Mouse (Mus musculus) kidney, postnatal 4 days (tissue): Measurements from ENCODE around the gene Phf7.

Experiments used
- DNase-seq, 2 experiments: peaks; one replicate each; pipeline ENCODE4 v3.0.0; 2021; ENCODE audit warnings: mixed read lengths in 2 of 2

Phf7 gene

GRCm38 (mm10) chr14:31251084-31251604 is at the start of gene Phf7, which contains the start of gene Bap1:
Phf7 (minus strand) TSS chr14:31251317.
Bap1 (plus strand) TSS chr14:31251450.
- peak; percentile 97 to 98 for DNase-seq

- DNase-seq, result no peak
Observed at GRCm38 (mm10) chr14:31285728-31286127, 34.6 kb upstream of the Phf7 start.

- DNase-seq, result peak; percentile 92
Observed at GRCm38 (mm10) chr14:31272164-31272563, 21.0 kb upstream of the Phf7 start.

DNA sequence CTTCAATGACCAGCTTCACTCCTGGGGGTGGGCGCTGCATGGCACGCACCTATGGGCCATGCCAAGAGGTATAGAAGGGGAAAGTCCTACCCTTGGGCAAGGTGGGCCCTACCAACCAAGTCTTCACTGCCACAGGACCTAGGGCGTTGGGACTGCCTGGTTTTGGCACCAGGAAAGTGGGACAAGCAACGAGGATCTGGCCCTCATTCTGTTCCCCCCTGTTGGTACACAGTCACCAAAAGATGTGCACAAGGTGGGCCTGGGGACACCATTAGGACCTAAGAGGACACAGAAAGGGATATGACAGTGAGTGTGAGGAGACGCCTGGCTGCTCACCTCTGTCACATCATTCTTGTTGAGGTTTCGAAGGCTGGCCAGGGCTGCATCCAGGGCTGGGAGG is 20.0 kb upstream of the Phf7 start:
- no peak for DNase-seq

GRCm38 (mm10) chr14:31269456-31270100 is 18.5 kb upstream of the Phf7 start:
- peak; percentile 84 to 91 for DNase-seq

DNA sequence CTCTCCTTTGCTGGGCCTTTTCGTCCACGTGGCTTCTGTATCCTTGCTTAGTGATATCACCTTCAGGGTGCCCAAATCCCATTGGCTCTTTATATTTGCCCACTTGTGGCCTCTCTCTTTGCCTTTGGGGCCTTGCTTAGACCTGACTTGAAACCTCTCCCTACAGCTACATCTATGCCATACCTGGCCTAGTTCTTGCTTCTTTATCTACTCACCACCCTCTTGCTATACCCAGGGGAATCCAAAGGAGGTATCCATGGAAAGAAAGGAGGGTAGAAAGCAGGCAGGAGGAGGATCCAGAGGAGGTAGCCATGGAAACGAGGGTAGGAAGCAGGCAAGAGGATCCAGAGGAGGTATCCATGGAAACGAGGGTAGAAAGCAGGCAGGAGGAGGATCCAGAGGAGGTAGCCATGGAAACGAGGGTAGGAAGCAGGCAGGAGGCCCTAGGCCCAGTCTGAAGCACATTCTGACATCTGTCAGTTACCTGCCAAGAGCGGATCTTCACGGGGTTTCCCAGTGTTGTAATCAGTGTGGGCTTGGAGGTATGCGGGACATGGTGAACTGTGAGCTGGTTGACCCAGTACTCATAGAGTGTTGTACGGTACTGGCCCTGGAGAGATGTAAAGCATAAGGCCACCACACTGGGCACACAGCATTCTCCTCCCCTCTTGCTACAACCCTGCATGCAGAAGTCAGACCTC is 17.3 kb upstream of the Phf7 start:
- no peak for DNase-seq

- DNase-seq, result no peak
Observed at GRCm38 (mm10) chr14:31267649-31268048, 16.5 kb upstream of the Phf7 start.

GRCm38 (mm10) chr14:31260932-31261331 is 9.8 kb upstream of the Phf7 start:
- DNase-seq, result no peak

DNA sequence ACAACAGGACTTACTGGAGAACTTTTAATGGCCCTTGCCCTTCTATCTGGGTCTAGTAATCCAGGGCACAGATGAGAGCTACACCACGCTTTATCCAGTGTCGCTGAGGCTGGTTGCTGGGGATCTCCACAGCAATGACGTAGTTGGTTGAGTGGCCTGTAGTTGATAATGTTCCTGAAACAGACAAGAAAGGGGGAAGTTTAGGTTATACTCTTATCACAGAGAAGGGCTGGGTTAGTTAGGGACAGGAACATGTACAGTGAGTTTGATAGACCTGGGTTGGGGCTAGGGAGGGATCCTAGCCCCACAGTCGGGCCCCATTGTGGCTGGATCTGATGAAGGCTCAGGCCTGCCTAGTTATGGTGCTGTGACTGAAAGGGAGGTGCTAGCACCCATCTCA is 9.3 kb upstream of the Phf7 start:
- DNase-seq, result no peak

DNA sequence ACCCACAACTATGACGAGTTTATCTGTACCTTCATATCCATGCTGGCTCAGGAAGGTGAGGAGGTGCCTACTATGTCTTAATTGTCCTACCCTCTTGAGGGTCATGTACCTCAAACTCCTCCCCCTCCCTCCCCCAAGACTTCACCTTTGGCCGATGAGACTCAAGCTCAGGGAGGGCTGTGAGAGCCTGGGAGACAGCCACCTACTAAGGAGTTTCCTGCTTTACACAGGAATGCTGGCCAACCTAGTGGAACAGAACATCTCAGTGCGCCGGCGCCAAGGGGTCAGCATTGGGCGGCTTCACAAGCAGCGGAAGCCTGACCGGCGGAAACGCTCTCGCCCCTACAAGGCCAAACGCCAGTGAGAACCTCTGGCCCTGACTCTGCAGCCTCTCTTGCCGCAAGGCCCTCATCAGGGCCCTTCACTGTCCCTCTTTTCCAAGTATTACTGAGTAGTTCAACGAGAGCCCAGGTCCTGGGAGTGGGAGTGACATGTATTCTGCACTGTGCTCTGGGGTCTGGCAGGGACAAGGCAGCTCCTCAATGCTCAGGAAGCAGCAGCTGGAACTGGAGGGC is 7.4 kb upstream of the Phf7 start:
- DNase-seq, result peak in 1 of 2 experiments; percentile 29

- no peak for DNase-seq
Observed at GRCm38 (mm10) chr14:31252091-31252490, 974 bp upstream of the Phf7 start.

- no peak for DNase-seq
Observed at GRCm38 (mm10) chr14:31251626-31252025, 509 bp upstream of the Phf7 start.

DNA sequence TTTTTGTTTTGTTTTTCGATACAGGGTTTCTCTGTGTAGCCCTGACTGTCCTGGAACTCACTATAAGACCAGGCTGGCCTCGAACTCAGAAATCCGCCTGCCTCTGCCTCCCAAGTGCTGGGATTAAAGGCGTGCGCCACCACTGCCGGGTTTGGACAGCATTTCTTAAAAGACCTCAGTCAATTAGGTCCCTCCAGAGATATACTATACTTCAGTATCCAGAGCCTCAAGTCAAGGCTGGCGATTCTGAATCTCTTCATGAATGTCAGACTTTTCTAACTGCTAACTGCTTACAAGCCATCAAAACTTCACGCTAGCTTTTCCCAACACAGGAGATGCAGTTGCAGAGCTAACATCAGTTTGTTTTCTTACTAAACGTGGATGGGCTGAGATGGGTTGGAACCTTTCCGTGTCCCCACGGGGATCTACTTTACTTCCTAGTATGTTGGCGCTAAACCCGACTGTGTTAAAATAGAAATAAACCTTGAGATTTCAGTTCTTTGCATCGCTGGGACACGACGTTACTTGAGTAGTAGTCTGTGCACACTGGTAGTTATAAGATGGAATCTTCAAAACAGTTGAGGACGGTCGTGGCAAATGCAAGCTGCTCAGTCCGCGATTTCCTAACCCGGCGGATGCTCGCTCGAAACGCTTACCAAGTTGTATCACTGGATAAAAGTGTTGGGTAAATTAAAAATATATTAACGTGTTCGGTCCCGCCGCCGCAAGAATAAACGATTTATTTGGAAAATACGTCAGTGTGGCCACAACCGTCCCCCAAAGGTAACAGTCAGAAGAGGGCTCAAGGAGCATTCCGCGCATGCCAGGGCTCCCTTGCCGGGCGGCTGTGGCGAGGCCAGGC is 664 bp downstream of the Phf7 start:
- no peak for DNase-seq

GRCm38 (mm10) chr14:31248396-31248795 is 2.7 kb downstream of the Phf7 start:
- DNase-seq, result no peak

- no peak for DNase-seq
Observed at GRCm38 (mm10) chr14:31245946-31246345, 5.2 kb downstream of the Phf7 start.

GRCm38 (mm10) chr14:31244777-31245176 is 6.3 kb downstream of the Phf7 start:
- no peak for DNase-seq

GRCm38 (mm10) chr14:31240528-31240927 is 10.6 kb downstream of the Phf7 start:
- DNase-seq, result no peak

DNA sequence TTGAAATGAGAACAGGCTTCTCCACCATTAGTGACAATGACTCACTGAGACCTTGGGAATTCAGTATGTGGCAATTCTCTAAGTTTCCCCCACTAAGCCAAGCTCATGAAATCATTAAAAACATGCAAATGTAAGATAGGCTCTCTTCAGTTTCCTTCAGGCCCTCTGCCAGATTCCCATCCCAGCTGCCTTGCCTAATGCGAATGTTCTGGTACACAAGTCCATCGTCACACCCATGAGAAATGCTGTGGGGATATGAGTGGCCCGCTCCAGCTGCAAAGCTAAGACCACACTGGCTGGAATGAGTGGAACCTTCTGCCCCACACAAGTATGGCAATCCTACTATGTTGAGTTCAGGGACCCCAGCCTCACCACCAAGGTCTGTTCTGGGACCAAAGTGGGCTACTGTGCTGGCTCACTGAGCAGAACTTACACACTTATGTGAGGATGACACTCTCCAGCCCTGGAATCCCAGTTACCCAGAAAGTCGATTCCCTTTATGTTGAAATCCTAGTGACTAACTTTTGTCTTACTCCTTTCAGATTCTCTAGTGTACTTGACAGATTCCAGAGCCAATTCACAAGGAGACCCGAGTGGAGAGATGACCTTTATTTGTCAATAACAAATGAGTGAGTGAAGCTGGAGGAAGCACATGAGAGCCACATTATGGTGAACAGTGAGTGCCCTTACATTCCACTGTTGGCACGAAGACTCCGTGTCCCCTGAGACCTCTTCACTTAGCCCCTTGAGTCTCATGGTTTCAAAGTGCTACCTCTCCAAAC is 13.8 kb downstream of the Phf7 start:
- no peak for DNase-seq

DNA sequence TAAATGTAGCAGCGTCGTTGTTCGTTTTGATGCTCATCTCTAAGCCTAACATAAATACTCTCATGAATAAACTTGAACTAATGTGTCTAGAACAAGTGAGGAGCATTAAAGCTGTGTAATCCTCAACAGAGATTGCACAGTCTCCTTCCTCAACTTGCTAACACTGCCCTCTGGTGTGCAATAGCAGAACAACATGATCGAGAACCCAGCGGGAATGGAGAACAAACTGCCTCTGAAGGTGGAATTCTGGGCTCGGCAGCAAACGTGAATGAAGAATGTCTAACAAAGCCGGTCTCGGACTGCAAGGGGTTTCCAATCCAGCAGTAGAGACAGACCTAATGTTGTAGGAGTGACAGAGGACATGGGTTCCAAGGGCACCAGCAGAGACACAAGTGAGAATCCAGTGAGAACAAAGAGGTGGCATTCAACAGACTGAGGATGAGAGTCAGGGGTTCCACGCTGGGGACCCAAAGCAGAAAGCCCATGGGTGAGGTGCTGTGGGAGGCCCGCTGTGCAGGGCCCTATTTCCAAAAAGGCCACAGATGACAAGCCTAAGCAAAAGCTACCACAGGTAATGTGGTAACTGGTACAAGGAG is 17.0 kb downstream of the Phf7 start:
- DNase-seq, result peak; percentile 90

DNA sequence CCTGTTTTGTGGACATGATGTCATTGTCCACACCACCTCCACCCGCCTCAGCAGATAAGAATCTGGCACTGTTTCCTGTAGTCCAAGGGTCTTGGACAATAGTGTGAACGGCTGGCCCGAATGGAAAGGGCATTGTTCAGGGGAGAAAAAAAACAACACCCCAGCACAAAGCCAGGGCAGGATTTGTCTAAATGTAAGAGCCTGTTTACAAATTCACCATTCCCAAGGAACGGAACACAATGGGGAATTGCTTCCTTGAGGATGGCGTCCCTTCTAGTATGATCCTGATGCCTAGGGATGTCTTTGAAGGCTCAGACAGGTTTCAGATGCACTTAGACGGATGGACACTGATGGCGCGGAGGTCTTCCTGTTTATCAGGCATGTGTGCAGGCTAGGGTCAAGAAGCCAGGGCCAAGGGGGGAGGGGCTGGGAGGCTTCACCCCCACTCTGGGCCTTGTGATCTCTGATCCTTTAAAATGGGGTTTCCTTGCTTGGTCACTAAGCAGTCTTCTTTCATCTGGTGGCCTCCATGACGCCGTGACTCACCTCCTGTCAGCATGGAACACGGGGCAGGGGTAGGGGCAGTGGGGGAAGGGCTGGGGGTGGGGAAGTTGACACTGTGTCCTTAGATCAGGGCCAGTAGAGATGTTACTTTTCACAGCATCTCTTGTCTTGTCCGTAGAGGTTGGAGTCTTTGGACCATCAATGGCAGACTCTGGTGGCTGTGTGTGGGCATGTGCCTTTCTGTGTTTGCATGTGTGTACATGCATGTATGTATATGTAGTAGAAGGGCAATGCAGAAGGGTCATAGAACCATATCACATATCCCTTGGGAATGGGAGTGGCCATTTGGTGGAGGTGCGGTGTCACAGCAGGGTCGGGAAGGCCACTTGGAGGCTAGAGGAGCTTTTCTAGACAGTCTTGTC is 17.8 kb downstream of the Phf7 start:
- DNase-seq, result peak in 1 of 2 experiments; percentile 46
